Mouse (Mus musculus): ENCODE measurements around the gene Rpl39. TPM values are rescaled to one million over a fixed set of nuclear protein-coding genes. Genes with fewer than 3 reads are reported as not detected.
A peak's percentile ranks its signal among the peaks of the same experiment; 100 is the strongest.

Gene Rpl39
- 319 and 363 TPM in 2 replicates for polyA plus RNA-seq (2015; fragmentation: Nextera tagmentation; extraction: Ambion mirVana)

DNA sequence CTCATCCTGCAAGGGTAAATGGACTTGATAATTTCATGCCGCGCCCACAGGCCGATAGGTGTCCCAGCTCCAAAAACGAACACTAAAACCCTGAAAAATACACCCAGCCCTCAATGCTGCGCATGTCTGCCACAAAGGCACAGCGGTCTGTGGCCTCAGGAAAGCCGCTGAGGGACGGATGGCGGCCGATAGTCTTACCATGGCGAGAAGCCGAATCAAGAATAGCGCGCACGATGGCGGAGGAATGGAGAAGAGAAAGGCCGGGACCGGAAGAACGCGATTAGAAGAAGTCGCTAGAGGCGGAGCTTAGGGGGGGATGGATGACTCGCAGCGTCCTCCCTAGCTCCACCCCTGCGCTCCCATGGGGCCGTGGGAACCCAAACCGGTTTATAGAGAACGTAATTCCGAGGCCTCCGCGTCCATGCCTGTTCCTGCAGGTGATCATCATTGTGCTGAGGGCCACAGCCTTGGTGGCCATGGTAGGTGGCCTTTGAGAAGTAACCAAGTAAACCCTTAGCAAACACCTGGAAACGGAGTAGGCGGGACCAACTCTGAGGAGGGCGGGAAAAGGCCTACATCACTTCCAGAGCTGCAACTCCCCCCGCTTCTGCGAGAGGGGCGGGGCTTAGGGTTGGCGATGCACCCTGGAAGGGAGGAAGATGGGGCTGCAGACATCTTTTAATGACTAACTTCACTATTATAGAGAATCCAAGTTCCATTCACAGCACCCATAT lies at the start of gene Rpl39:
Gene Rpl39 (minus strand): TSS at position 476 of the 734 bp plus-strand sequence.
- H3K4me2 ChIP-seq: peak within 1 kb of the TSS; percentile 76
- peak within 1 kb of the TSS; percentile 81 for H3K9ac ChIP-seq
- peaks cover 13% of the 10 kb centered on the region for H3K36me3 ChIP-seq
- H3K27ac ChIP-seq (replicated peaks): peak within 1 kb of the TSS; percentile 89
- peaks cover 11% of the 10 kb centered on the region for H3K4me1 ChIP-seq (replicated peaks)
- 17% methylated on average over 38 of the region's 38 CpGs for WGBS
- H3K27me3 ChIP-seq: no peaks in the 10 kb centered on the region
- peak; percentile 95 for ATAC-seq (ENCODE audit: low read depth)
- no peaks in the 10 kb centered on the region for H3K9me3 ChIP-seq
- H3K4me3 ChIP-seq: peak within 1 kb of the TSS; percentile 56

- WGBS: 21% methylated on average over 50 of the region's 58 CpGs
- no peaks in the 10 kb centered on the region for H3K36me3 ChIP-seq
Observed at GRCm38 (mm10) chrX:37126671-37127358, 41.6 kb upstream of the Rpl39 start, which contains the start of gene Nkap. TSS of gene Nkap (plus strand) at chrX:37126795.

GRCm38 (mm10) chrX:37125511-37125910 lies 40.3 kb upstream of the Rpl39 start:
- H3K4me1 ChIP-seq (replicated peaks): peaks cover 13% of the 10 kb centered on the region
- no peaks in the 10 kb centered on the region for H3K36me3 ChIP-seq
- no peaks in the 10 kb centered on the region for H3K9me3 ChIP-seq
- no peaks in the 10 kb centered on the region for H3K27me3 ChIP-seq
- H3K4me2 ChIP-seq: no peak overlapping the region
- H3K27ac ChIP-seq (replicated peaks): no peak overlapping the region
- no peak for ATAC-seq (ENCODE audit: low read depth)
- no peak overlapping the region for H3K9ac ChIP-seq
- 98% methylated on average over 7 of the region's 7 CpGs for WGBS
- no peak overlapping the region for H3K4me3 ChIP-seq

More at GRCm38 (mm10) chrX:37126671-37127358, 41.6 kb upstream of the Rpl39 start, which contains the start of gene Nkap:
- Histone ChIP-seq H3K9me3 (no peaks in the 10 kb centered on the region), H3K27ac (replicated peaks) (peak within 1 kb of the TSS; percentile 71), H3K27me3 (no peaks in the 10 kb centered on the region), H3K4me1 (replicated peaks) (peaks cover 13% of the 10 kb centered on the region), H3K9ac (peak within 1 kb of the TSS; percentile 86), H3K4me2 (peak within 1 kb of the TSS; percentile 65), H3K4me3 (peak within 1 kb of the TSS; percentile 66)
- ATAC-seq (ENCODE audit: low read depth): peak; percentile 88

DNA sequence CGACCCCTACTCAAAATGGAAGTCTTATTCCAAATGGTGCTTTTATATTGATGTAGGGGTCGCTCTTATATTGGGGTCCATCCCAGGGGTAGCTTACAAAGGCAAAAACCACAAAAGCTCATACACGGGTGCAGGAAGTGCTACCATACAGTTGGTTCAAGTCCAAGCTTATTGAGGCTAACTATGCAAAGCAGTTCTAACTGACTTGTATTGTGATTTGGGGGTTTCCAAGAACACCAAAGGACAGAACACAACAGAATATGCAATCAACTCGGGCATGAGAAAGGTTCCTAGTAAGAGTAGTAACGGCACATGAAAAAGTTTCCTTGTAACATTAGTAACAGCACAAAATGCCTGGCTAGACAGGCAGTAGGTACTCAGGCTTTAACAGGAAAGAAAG lies 35.0 kb upstream of the Rpl39 start:
- no peak overlapping the region for H3K4me2 ChIP-seq
- H3K9ac ChIP-seq: no peak overlapping the region
- no peaks in the 10 kb centered on the region for H3K9me3 ChIP-seq
- ATAC-seq (ENCODE audit: low read depth): no peak
- H3K27me3 ChIP-seq: no peaks in the 10 kb centered on the region
- no peak overlapping the region for H3K27ac ChIP-seq (replicated peaks)
- no peaks in the 10 kb centered on the region for H3K36me3 ChIP-seq
- 70% methylated on average over 5 of the region's 5 CpGs for WGBS
- no peaks in the 10 kb centered on the region for H3K4me1 ChIP-seq (replicated peaks)
- H3K4me3 ChIP-seq: no peak overlapping the region

- Histone ChIP-seq H3K27me3 (no peaks in the 10 kb centered on the region), H3K36me3 (no peaks in the 10 kb centered on the region), H3K9ac (no peak overlapping the region), H3K4me2 (no peak overlapping the region), H3K4me3 (no peak overlapping the region), H3K9me3 (no peaks in the 10 kb centered on the region), H3K4me1 (replicated peaks) (no peaks in the 10 kb centered on the region), H3K27ac (replicated peaks) (no peak overlapping the region)
- WGBS: 60% methylated on average over 3 of the region's 3 CpGs
- ATAC-seq (ENCODE audit: low read depth): no peak
Observed at GRCm38 (mm10) chrX:37119585-37119984, 34.4 kb upstream of the Rpl39 start.

GRCm38 (mm10) chrX:37117085-37117484 lies 31.9 kb upstream of the Rpl39 start:
- no peak overlapping the region for H3K4me2 ChIP-seq
- no peak overlapping the region for H3K9ac ChIP-seq
- no peaks in the 10 kb centered on the region for H3K36me3 ChIP-seq
- no peak overlapping the region for H3K4me3 ChIP-seq
- WGBS: no CpG with 5 or more reads among the region's 5 CpGs
- ATAC-seq (ENCODE audit: low read depth): no peak
- no peak overlapping the region for H3K27ac ChIP-seq (replicated peaks)
- H3K4me1 ChIP-seq (replicated peaks): no peaks in the 10 kb centered on the region
- H3K27me3 ChIP-seq: no peaks in the 10 kb centered on the region; the same call in 1 of the 2 replicates
- H3K9me3 ChIP-seq: no peaks in the 10 kb centered on the region

DNA sequence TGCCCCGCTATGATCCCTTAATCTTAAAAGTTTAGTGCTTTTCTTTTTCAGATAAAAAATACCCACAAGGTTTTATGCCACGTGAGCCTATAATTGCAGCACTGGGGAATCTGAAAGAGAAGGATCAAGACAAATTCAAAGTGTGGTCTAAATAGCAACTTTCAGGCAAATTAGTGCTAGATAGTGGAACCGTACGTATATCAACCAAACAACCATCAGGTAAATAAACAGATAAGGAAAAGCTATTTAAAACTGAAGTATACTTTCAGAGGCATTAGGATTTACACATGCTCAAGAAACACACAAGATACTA lies 25.6 kb upstream of the Rpl39 start:
- 81% methylated on average over 4 of the region's 4 CpGs for WGBS
- H3K9ac ChIP-seq: no peak overlapping the region
- H3K27me3 ChIP-seq: no peaks in the 10 kb centered on the region; the same call in 1 of the 2 replicates
- no peak overlapping the region for H3K27ac ChIP-seq (replicated peaks)
- H3K4me3 ChIP-seq: no peak overlapping the region
- no peak for ATAC-seq (ENCODE audit: low read depth)
- H3K36me3 ChIP-seq: no peaks in the 10 kb centered on the region
- peaks cover 8% of the 10 kb centered on the region; the same call in 1 of the 2 replicates for H3K4me1 ChIP-seq (replicated peaks)
- H3K9me3 ChIP-seq: no peaks in the 10 kb centered on the region
- H3K4me2 ChIP-seq: 0 out of 2 replicates have a peak overlapping the region, but pooled peaks have one; percentile 18

- peak within 1 kb of the TSS; percentile 73 for H3K9ac ChIP-seq
- 23% methylated on average over 30 of the region's 30 CpGs for WGBS
- peak within 1 kb of the TSS; percentile 91 for H3K27ac ChIP-seq (replicated peaks)
Observed at GRCm38 (mm10) chrX:37110193-37110880, 25.1 kb upstream of the Rpl39 start, which contains the start of gene Upf3b. TSS of gene Upf3b (minus strand) at chrX:37110322.

GRCm38 (mm10) chrX:37109526-37110192 lies 24.5 kb upstream of the Rpl39 start:
- H3K9ac ChIP-seq: peak overlapping the region; percentile 73
- peak; percentile 79 for ATAC-seq (ENCODE audit: low read depth)
- peak overlapping the region; percentile 60 for H3K4me2 ChIP-seq
- H3K27ac ChIP-seq (replicated peaks): peak overlapping the region; percentile 91
- H3K4me1 ChIP-seq (replicated peaks): peaks cover 8% of the 10 kb centered on the region; the same call in 1 of the 2 replicates
- H3K27me3 ChIP-seq: no peaks in the 10 kb centered on the region; the same call in 1 of the 2 replicates
- 14% methylated on average over 27 of the region's 27 CpGs for WGBS
- H3K4me3 ChIP-seq: peak overlapping the region; percentile 52
- H3K36me3 ChIP-seq: no peaks in the 10 kb centered on the region
- H3K9me3 ChIP-seq: no peaks in the 10 kb centered on the region

More at GRCm38 (mm10) chrX:37110193-37110880, 25.1 kb upstream of the Rpl39 start, which contains the start of gene Upf3b:
- peak within 1 kb of the TSS; percentile 60 for H3K4me2 ChIP-seq
- H3K36me3 ChIP-seq: no peaks in the 10 kb centered on the region
- H3K9me3 ChIP-seq: no peaks in the 10 kb centered on the region
- peaks cover 8% of the 10 kb centered on the region; the same call in 1 of the 2 replicates for H3K4me1 ChIP-seq (replicated peaks)
- peak within 1 kb of the TSS; percentile 52 for H3K4me3 ChIP-seq
- ATAC-seq (ENCODE audit: low read depth): peak; percentile 99
- no peaks in the 10 kb centered on the region; the same call in 1 of the 2 replicates for H3K27me3 ChIP-seq

GRCm38 (mm10) chrX:37103826-37104225 lies 18.6 kb upstream of the Rpl39 start:
- 78% methylated on average over 2 of the region's 2 CpGs for WGBS
- ATAC-seq (ENCODE audit: low read depth): no peak
- H3K4me3 ChIP-seq: no peak overlapping the region
- H3K9ac ChIP-seq: no peak overlapping the region
- peaks cover 16% of the 10 kb centered on the region; the same call in 1 of the 2 replicates for H3K36me3 ChIP-seq
- peaks cover 3% of the 10 kb centered on the region; the same call in 1 of the 2 replicates for H3K4me1 ChIP-seq (replicated peaks)
- no peak overlapping the region for H3K27ac ChIP-seq (replicated peaks)
- no peaks in the 10 kb centered on the region for H3K27me3 ChIP-seq
- H3K9me3 ChIP-seq: no peaks in the 10 kb centered on the region
- H3K4me2 ChIP-seq: no peak overlapping the region

- no peak overlapping the region for H3K9ac ChIP-seq
- ATAC-seq (ENCODE audit: low read depth): no peak
- no peak overlapping the region for H3K4me2 ChIP-seq
- no peaks in the 10 kb centered on the region for H3K4me1 ChIP-seq (replicated peaks)
- H3K27ac ChIP-seq (replicated peaks): no peak overlapping the region
- WGBS: 92% methylated on average over 3 of the region's 3 CpGs
- H3K27me3 ChIP-seq: no peaks in the 10 kb centered on the region
- H3K36me3 ChIP-seq: peaks cover 36% of the 10 kb centered on the region
- H3K4me3 ChIP-seq: no peak overlapping the region
- no peaks in the 10 kb centered on the region for H3K9me3 ChIP-seq
Observed at GRCm38 (mm10) chrX:37098681-37099080, 13.5 kb upstream of the Rpl39 start.
